Mouse (Mus musculus) liver, embryonic 15.5 days (tissue): ENCODE data around the gene Ankrd55. TPM values are rescaled to one million over a fixed set of nuclear protein-coding genes. Genes with fewer than 3 reads are reported as not detected.

Experiments used
- ATAC-seq: fragments of 200-750 bp; cut with Nextera tagmentation; 2 replicates; pipeline ENCODE4 v1.8.0; 2017; ENCODE audit warnings: moderate number of reproducible peaks, mild to moderate bottlenecking, moderate library complexity; ENCODE audit not compliant: insufficient read depth
- H3K27ac ChIP-seq: fragments of 300-500 bp; sonication (generic); replicated peaks from 2 replicates; pipeline ENCODE4 v1.5.1; 2015; ENCODE audit warnings: mild to moderate bottlenecking, inconsistent platforms
- H3K27me3 ChIP-seq: fragments of 300-500 bp; sonication (generic); 2 replicates; pipeline ENCODE4 v1.6.1; 2015; ENCODE audit warnings: mild to moderate bottlenecking, inconsistent platforms
- H3K36me3 ChIP-seq: fragments of 300-500 bp; sonication (generic); replicated peaks from 2 replicates; pipeline ENCODE4 v1.6.1; 2015; ENCODE audit warnings: moderate library complexity, mild to moderate bottlenecking, inconsistent platforms
- H3K4me1 ChIP-seq: fragments of 300-500 bp; sonication (generic); replicated peaks from 2 replicates; pipeline ENCODE4 v1.6.1; 2015; ENCODE audit warnings: inconsistent platforms
- H3K4me2 ChIP-seq: fragments of 300-500 bp; sonication (generic); 2 replicates; pipeline ENCODE4 v1.6.1; 2015; ENCODE audit warnings: moderate library complexity, mild to moderate bottlenecking, inconsistent platforms
- H3K4me3 ChIP-seq: fragments of 300-500 bp; sonication (generic); replicated peaks from 2 replicates; pipeline ENCODE4 v1.5.1; 2015; ENCODE audit warnings: mild to moderate bottlenecking, inconsistent platforms
- H3K9ac ChIP-seq: fragments of 300-500 bp; sonication (generic); 2 replicates; pipeline ENCODE4 v1.6.1; 2015; ENCODE audit warnings: moderate library complexity, mild to moderate bottlenecking, inconsistent platforms
- H3K9me3 ChIP-seq: fragments of 300-500 bp; sonication (generic); replicated peaks from 2 replicates; pipeline ENCODE4 v1.6.1; 2016; ENCODE audit warnings: inconsistent platforms
- WGBS: fragments of 180-500 bp; shearing (Covaris S2); methylation state at CpG from one replicate; pipeline ENCODE4 v1.1.7; 2015; ENCODE audit warnings: mixed read lengths; ENCODE audit not compliant: insufficient replicate concordance; 5-methylcytosine and 5-hydroxymethylcytosine counted together
- polyA plus RNA-seq: library from polyadenylated mRNA; unstranded; fragments of >200 nt; fragmentation: Nextera tagmentation; extraction: Ambion mirVana; gene quantifications from 2 replicates; pipeline ENCODE4 v1.2.1, GENCODE M21; 2015

Gene Ankrd55
- polyA plus RNA-seq, 1 experiment from 2014 or later: 0.08 TPM

GRCm38 (mm10) chr13:112355794-112356486 is 67.7 kb downstream of the Ankrd55 start:
- no peaks in the 10 kb centered on the region for H3K36me3 ChIP-seq
- no peak overlapping the region for H3K27ac ChIP-seq
- ATAC-seq: no peak
- no peak overlapping the region for H3K9ac ChIP-seq
- H3K4me3 ChIP-seq: no peak overlapping the region
- H3K4me2 ChIP-seq: no peak overlapping the region
- H3K27me3 ChIP-seq: no peaks in the 10 kb centered on the region
- H3K4me1 ChIP-seq: no peaks in the 10 kb centered on the region
- WGBS: 78% methylated on average over 20 of the region's 20 CpGs
- no peaks in the 10 kb centered on the region for H3K9me3 ChIP-seq

GRCm38 (mm10) chr13:112361575-112361974 is 73.3 kb downstream of the Ankrd55 start:
- WGBS: 63% methylated on average over 4 of the region's 4 CpGs

GRCm38 (mm10) chr13:112363218-112363617 is 75.0 kb downstream of the Ankrd55 start:
- WGBS: 84% methylated on average over 10 of the region's 10 CpGs
- no peak for ATAC-seq
- no peak overlapping the region for H3K9ac ChIP-seq
- no peaks in the 10 kb centered on the region for H3K27me3 ChIP-seq
- H3K4me1 ChIP-seq: no peaks in the 10 kb centered on the region
- no peak overlapping the region for H3K27ac ChIP-seq
- H3K4me3 ChIP-seq: no peak overlapping the region
- H3K36me3 ChIP-seq: no peaks in the 10 kb centered on the region
- no peak overlapping the region for H3K4me2 ChIP-seq
- H3K9me3 ChIP-seq: no peaks in the 10 kb centered on the region

More at GRCm38 (mm10) chr13:112361575-112361974, 73.3 kb downstream of the Ankrd55 start:
- Histone ChIP-seq H3K4me1 (no peaks in the 10 kb centered on the region), H3K4me3 (no peak overlapping the region), H3K9me3 (no peaks in the 10 kb centered on the region), H3K27me3 (no peaks in the 10 kb centered on the region), H3K36me3 (no peaks in the 10 kb centered on the region), H3K27ac (no peak overlapping the region), H3K4me2 (no peak overlapping the region), H3K9ac (no peak overlapping the region)
- ATAC-seq: no peak

- no peak overlapping the region for H3K27ac ChIP-seq
- H3K4me1 ChIP-seq: no peaks in the 10 kb centered on the region
- H3K36me3 ChIP-seq: no peaks in the 10 kb centered on the region
- no peak overlapping the region for H3K4me2 ChIP-seq
- ATAC-seq: no peak
- no peaks in the 10 kb centered on the region for H3K27me3 ChIP-seq
- H3K9ac ChIP-seq: no peak overlapping the region
- WGBS: 90% methylated on average over 3 of the region's 3 CpGs
- no peaks in the 10 kb centered on the region for H3K9me3 ChIP-seq
- no peak overlapping the region for H3K4me3 ChIP-seq
These were observed 75.5 kb downstream of the Ankrd55 start for GRCm38 (mm10) chr13:112363746-112364145.

- Histone ChIP-seq H3K9ac (no peak overlapping the region), H3K27ac (no peak overlapping the region), H3K4me2 (no peak overlapping the region), H3K4me3 (no peak overlapping the region), H3K27me3 (no peaks in the 10 kb centered on the region), H3K9me3 (no peaks in the 10 kb centered on the region), H3K36me3 (no peaks in the 10 kb centered on the region), H3K4me1 (no peaks in the 10 kb centered on the region)
- 64% methylated on average over 5 of the region's 5 CpGs for whole genome bisulfite sequencing
- no peak for ATAC-seq
These were observed 76.4 kb downstream of the Ankrd55 start for GRCm38 (mm10) chr13:112364698-112365097.

- no peak for ATAC-seq
- no peaks in the 10 kb centered on the region for H3K27me3 ChIP-seq
- 64% methylated on average over 5 of the region's 5 CpGs for WGBS
- H3K4me2 ChIP-seq: no peak overlapping the region
- H3K9me3 ChIP-seq: no peaks in the 10 kb centered on the region
- H3K4me3 ChIP-seq: no peak overlapping the region
- H3K36me3 ChIP-seq: no peaks in the 10 kb centered on the region
- no peak overlapping the region for H3K9ac ChIP-seq
- H3K4me1 ChIP-seq: no peaks in the 10 kb centered on the region
- no peak overlapping the region for H3K27ac ChIP-seq
These were observed 77.1 kb downstream of the Ankrd55 start for GRCm38 (mm10) chr13:112365303-112365702.

- H3K4me3 ChIP-seq: no peak overlapping the region
- no peaks in the 10 kb centered on the region for H3K9me3 ChIP-seq
- no peak overlapping the region for H3K9ac ChIP-seq
- 49% methylated on average over 4 of the region's 4 CpGs for WGBS
- H3K4me1 ChIP-seq: no peaks in the 10 kb centered on the region
- no peaks in the 10 kb centered on the region for H3K27me3 ChIP-seq
- no peak for ATAC-seq
- H3K27ac ChIP-seq: no peak overlapping the region
- no peaks in the 10 kb centered on the region for H3K36me3 ChIP-seq
- H3K4me2 ChIP-seq: no peak overlapping the region
These were observed 77.5 kb downstream of the Ankrd55 start for GRCm38 (mm10) chr13:112365762-112366161.

GRCm38 (mm10) chr13:112366321-112367029 is 78.2 kb downstream of the Ankrd55 start:
- 71% methylated on average over 4 of the region's 4 CpGs for WGBS
- H3K27ac ChIP-seq: no peak overlapping the region
- H3K27me3 ChIP-seq: no peaks in the 10 kb centered on the region
- ATAC-seq: no peak
- H3K9me3 ChIP-seq: no peaks in the 10 kb centered on the region
- no peak overlapping the region for H3K4me3 ChIP-seq
- H3K36me3 ChIP-seq: no peaks in the 10 kb centered on the region
- H3K4me2 ChIP-seq: no peak overlapping the region
- no peaks in the 10 kb centered on the region for H3K4me1 ChIP-seq
- H3K9ac ChIP-seq: no peak overlapping the region

- no peak overlapping the region for H3K4me2 ChIP-seq
- 76% methylated on average over 4 of the region's 4 CpGs for WGBS
These were observed 83.5 kb downstream of the Ankrd55 start for GRCm38 (mm10) chr13:112371729-112372128.

GRCm38 (mm10) chr13:112375766-112376165 is 87.5 kb downstream of the Ankrd55 start:
- H3K4me3 ChIP-seq: no peak overlapping the region
- no peaks in the 10 kb centered on the region for H3K4me1 ChIP-seq
- WGBS: 63% methylated on average over 8 of the region's 8 CpGs
- H3K4me2 ChIP-seq: no peak overlapping the region
- no peak overlapping the region for H3K27ac ChIP-seq
- H3K36me3 ChIP-seq: no peaks in the 10 kb centered on the region
- H3K9me3 ChIP-seq: no peaks in the 10 kb centered on the region
- H3K27me3 ChIP-seq: no peaks in the 10 kb centered on the region
- no peak for ATAC-seq
- H3K9ac ChIP-seq: no peak overlapping the region

More at GRCm38 (mm10) chr13:112371729-112372128, 83.5 kb downstream of the Ankrd55 start:
- Histone ChIP-seq H3K27me3 (no peaks in the 10 kb centered on the region), H3K4me3 (no peak overlapping the region), H3K9ac (no peak overlapping the region), H3K4me1 (no peaks in the 10 kb centered on the region), H3K27ac (no peak overlapping the region), H3K36me3 (no peaks in the 10 kb centered on the region), H3K9me3 (no peaks in the 10 kb centered on the region)
- no peak for ATAC-seq

- Histone ChIP-seq H3K4me2 (no peak overlapping the region), H3K36me3 (no peaks in the 10 kb centered on the region), H3K4me1 (no peaks in the 10 kb centered on the region), H3K9me3 (no peaks in the 10 kb centered on the region), H3K27ac (no peak overlapping the region), H3K9ac (no peak overlapping the region), H3K27me3 (no peaks in the 10 kb centered on the region), H3K4me3 (no peak overlapping the region)
- 45% methylated on average over 9 of the region's 9 CpGs for WGBS
- ATAC-seq: no peak
These were observed 90.6 kb downstream of the Ankrd55 start for GRCm38 (mm10) chr13:112378782-112379305.
